Mouse (Mus musculus): ENCODE data around the gene Tra2a. TPM values are rescaled to one million over a fixed set of nuclear protein-coding genes. Genes with fewer than 3 reads are reported as not detected.

Tra2a gene
- total RNA-seq, 2 experiments from 2014 or later: 26.2 to 29.9 TPM

GRCm38 (mm10) chr6:49236331-49236730 lies 27.5 kb downstream of the Tra2a start:
- DNase-seq: peak; percentile 99 to 100

DNA sequence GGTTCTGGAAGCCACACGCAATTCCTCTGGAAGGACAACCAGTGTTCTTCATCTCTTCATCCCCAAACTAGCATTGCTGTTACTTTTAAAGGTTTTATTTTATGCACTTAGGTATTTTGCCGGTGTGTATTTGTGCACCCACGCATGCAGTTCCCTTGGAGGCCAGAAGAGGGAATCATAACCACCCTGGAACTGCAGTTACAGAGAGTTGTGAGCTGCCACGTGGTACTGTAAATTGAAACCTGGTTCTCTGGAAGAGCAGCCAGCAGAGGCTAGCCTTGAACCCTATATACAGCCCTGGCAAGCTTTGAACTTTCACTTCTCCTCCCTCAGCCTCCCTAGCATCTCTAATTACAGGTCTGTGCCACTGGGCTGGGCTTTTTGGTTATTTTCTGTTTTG lies 30.5 kb downstream of the Tra2a start:
- DNase-seq: no peak

- DNase-seq: peak; percentile 28 to 56
Measured at GRCm38 (mm10) chr6:49228126-49228679, 35.6 kb downstream of the Tra2a start.

DNA sequence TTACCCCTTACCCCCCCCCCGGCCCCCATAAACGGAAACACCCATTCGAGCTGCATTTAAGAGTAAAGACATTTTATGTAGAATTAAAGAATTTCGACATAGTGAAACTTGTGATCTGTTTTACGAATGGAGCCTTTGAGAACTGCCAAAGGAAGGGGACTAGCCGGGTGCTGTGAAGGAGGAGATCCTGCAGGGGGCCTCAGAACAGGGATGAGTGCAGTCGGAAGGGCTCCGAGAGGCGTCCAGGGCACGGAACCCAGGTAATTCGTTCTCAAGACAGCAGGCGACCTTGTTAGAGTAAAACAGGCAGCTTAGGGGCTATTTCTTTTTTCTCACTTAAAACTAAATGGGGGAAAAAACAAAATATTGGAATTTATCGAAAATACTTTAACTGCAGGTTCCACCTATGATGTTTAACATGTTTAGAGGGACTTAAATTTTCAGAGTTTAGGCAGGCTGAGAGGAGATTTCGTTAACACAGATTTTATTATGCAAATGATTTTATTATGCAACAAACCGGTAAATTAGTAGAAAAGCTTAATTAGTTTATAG lies 36.6 kb downstream of the Tra2a start:
- DNase-seq: peak in 1 of 2 experiments; percentile 52

- DNase-seq: no peak
Measured at GRCm38 (mm10) chr6:49225728-49226123, 38.1 kb downstream of the Tra2a start.

- no peak for DNase-seq
Measured at GRCm38 (mm10) chr6:49224923-49225727, 38.7 kb downstream of the Tra2a start.

DNA sequence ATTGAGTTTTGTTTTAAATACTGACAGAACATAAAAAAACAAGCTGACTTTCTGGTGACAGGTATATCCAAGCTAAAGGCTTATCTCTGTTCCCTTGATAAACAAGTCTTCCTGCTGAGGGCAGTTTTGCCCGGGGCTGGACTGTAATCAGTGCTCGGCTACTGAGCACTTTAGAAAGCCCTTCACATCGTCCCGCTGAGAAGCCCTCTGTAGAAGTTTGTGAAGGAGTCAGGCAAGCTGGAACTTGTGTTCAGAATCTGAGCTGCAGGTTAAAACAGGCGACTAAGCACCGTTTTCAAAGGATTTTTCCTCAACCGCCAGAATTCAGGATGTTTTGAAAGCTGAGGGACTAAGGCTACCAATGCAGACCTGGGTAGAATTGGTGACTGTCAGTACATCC lies 41.9 kb downstream of the Tra2a start:
- DNase-seq: peak in 1 of 2 experiments; percentile 28

GRCm38 (mm10) chr6:49219920-49220604 lies 43.8 kb downstream of the Tra2a start:
- peak in 1 of 2 experiments; percentile 39 for DNase-seq

DNA sequence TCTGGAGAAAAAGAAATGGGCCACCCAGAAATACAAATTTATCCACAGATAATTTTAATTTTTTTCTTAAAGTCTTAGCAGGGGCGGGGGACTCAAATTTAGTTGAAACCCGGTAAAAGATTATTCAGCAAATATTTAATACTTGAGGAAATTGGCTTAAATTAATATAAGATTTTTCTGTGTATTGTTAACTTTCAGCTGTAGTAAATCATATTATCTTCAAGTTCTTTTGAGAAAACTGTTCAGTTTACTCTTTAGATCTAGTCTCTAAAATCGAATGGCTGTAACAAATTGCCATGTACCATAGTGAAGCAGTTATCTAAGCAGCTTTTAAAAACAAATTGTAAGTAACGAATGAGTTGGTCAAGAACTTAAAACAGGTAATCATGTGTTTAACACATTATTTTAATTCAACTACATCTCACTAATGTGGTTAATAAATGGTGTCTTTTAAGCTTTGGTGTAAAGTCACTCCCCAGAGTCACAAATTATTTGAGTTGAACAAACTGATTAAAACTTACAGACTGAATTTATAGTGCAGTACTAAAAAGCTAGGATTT lies 44.8 kb downstream of the Tra2a start:
- DNase-seq: no peak

DNA sequence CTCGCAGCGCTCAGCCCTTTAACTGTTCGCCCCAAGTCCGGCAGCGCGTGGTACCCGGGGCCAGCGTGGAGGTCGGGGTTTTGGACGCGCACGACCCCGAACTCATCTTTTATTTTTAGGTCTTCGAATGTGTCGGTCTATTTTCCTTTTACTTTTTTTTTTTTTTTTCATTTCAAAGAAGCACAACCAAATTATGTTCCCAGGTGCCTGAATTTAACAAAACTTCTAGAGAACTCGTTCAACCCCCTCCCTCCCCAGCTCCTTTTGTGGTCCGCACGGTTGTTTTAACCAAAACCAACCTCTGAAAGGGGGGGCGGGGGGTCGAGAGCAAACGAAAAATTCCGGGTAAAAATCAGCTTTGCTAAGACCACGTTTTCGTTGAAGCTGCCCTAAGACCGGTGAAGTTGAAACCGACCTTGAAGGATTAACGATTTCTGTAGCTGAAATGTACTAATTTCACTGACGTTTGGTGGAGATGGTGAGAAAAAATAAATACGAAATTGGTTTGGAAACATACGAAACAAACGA lies 45.5 kb downstream of the Tra2a start:
- DNase-seq: peak; percentile 9 to 57

GRCm38 (mm10) chr6:49217581-49218274 lies 46.1 kb downstream of the Tra2a start:
- DNase-seq: peak; percentile 27 to 71

GRCm38 (mm10) chr6:49216811-49217542 lies 46.9 kb downstream of the Tra2a start:
- peak in 1 of 2 experiments; percentile 16 for DNase-seq

DNA sequence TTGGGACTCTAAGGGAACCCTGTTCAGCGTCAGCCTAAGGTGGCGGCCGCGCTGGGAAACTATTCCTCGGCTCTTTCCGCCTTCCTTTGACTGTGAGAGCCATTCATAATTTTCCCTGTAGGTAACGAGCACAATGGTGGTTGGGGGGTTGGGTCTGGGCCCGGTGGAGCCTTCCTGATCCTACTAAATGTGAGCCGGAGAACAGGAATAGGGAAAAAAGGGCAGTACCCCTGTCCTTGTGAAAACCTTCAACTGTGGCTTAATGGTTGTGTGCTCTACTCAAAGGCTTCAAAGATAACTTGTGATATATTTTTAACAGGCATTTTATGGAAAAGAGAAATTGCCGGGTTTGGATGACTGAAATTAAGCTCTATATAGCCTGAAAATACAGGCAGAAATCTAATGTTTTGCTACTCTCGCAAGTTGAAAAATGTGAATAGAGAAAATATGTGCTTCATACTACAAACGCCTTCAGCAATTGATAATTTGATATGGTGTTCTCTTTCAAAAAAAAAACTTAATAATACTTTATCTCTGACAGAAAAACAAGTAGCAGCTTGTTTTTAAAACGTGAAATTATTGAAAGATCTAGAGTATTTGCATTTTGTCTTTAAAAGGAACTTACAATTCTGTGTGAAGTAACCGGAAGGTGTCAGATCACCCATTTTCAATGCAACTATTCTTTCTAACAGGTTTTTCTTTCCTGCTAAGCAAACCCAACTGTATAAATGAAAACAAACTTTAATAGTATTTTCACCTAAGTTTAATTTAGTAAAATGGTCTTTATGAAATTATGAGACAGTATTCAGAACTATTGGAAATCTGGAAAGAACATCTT lies 47.9 kb downstream of the Tra2a start:
- peak in 1 of 2 experiments; percentile 49 for DNase-seq

DNA sequence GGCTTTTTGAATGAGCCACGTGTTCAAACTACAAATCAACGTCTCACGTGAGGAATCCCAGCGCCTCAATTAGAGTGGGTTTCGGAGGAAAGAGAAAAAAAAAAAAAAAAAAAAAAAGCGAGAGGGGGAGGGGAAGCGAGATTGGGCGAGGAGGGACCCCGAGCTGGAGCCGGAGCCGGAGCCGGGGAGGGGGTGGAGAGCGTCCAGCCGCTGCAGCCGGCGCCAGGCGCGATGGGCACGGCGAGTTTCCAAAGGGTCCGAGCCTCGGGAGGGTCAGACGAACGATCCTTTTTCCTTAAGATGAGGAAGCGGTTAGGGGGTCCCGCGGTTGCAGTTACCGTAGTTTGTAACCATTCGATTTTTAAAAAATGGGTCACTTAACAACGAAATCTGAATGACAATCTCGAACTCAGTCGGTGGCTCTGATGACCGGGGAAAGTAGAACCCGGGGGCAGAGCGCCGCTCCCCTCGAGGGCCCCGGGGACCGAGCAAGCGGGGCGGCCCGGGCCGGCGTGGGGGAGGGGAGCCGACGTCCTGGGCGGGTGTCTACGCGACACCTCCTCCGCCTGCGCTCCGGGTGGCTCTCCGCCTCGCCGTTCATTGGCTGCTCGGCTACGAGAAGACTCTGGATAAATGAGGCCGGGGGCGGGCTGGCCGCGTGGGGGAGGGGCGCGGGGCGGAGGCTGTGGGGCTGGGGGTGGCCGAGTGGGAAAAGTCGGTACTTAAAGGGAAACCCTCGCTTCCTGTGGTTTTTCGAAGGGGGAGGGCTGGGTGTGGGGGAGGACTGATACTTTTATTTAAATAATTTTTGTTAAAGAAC lies 48.7 kb downstream of the Tra2a start, which contains the start of gene Igf2bp3:
TSS of gene Igf2bp3 (minus strand) at position 30 of the 820 bp plus-strand sequence.
- peak; percentile 11 to 52 for DNase-seq

DNA sequence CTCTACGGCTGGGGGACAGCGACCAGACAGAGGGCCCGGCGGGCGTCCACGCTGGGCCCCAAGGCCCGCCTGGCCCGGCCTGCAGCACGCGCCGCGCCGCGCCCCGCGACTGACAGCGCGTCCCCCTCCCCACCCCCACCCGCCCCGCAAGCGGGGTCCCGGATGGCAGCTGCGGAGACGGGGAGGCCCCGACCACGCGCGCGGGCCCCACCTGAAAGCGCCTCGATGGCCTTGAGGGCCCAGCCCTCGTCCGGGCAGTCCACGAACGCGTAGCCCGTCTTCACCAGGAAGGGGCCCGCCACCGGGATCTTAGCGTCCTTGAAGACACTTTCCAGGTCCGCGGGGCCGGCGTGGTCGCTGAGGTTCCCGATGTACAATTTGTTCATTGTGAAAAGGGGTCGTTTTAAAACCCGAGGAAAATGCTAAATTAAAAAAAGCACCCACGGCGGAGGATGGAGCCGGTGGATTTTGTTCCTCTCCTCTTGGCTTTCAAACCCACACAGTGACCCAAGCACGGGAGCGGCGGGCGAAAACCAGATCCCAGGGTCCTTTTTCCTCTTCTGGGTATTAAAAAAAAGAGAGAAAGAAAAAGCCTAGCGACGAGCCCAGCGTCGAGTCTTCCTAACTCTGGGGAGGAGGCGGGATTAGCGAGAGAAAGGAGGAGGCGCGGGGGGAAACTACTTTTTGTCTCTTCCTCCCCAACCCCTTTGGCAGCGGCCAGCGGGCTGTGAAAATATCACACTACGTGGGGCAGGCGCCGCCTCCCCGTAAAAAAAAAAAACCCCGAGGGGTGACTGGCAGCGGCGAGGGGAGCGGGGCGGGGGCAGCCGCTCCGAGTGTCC lies 49.5 kb downstream of the Tra2a start:
- peak in 1 of 2 experiments; percentile 61 for DNase-seq

GRCm38 (mm10) chr6:49213581-49214085 lies 50.2 kb downstream of the Tra2a start:
- DNase-seq: peak in 1 of 2 experiments; percentile 34

DNA sequence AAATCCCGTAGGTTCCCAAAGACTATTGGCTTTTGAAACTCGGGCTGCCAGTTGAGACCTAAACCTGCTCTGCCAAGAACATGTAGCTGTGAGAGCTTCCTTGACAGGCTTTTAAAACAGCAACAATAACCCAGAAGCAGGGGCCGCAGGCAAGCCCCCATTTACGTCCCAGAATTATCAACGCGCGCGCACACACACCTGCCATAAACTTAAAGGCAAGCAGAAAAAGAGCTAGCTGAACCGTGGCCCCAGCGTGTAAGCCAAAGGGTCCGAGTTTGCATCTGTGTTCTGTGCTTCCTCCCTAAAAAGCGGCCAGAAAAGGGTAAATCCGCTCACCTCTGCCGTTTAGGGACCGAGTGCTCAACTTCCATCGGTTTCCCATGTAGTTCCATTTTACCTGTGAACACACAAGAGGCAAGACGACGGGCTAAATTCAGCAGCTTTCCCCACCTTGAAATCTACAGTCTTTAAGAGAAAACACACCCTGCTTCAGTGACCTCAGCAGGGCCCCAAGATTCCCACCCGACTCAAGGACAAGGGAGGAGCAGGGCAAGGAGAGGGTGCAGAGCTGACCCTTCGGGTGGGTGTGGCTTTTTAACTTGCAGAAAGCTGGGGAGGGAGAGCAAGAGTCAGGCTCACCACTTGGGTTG lies 50.8 kb downstream of the Tra2a start:
- no peak for DNase-seq

All from heart, adult 18-20 months (tissue).